8 mouse cellular contexts compared by ENCODE assay signal in genomic region chr17:21679273-21680018, GRCm38 (mm10). TPM values are rescaled to one million over a fixed set of nuclear protein-coding genes. Genes with fewer than 3 reads are reported as not detected.
DNase-seq lines count a peak whose midpoint lies in the region; ATAC-seq and TF ChIP-seq lines count a peak whose summit lies in the region.

No protein-coding gene starts in this region.

- H3K9ac ChIP-seq in hindbrain, postnatal 0 days (replicated peaks; ENCODE audit: low read length) = peak overlapping the region; percentile 24; the same call in 1 of the 2 replicates

- peak overlapping the region; percentile 54 for H3K4me2 ChIP-seq in hindbrain, postnatal 0 days (ENCODE audit: low read depth, low read length)

- 5% methylated on average over 9 of the region's 9 CpGs for WGBS in hindbrain, postnatal 0 days

- DNase-seq in ZHBTc4 (ENCODE audit: low read depth, low spot score) = peak; percentile 94
- DNase-seq in gastrocnemius, adult 2 months = peak; percentile 86
- peak; percentile 89 for DNase-seq in hindbrain, postnatal 0 days (ENCODE audit: low spot score)
- DNase-seq in left cerebral cortex, adult 2 months (ENCODE audit: extremely low spot score in 1 of 2, low spot score in 2 of 2) = peak; percentile 68 to 79
- DNase-seq in right cerebral cortex, adult 2 months (ENCODE audit: low spot score in 2 of 2) = peak; percentile 71 to 83
- peak; percentile 84 for DNase-seq in urinary bladder, postnatal 14 days (ENCODE audit: low spot score)

- H3K4me1 ChIP-seq in hindbrain, postnatal 0 days (ENCODE audit: insufficient read depth, low read length) = no peaks in the 10 kb centered on the region

- H3K27ac ChIP-seq in gastrocnemius, adult 2 months = peak overlapping the region; percentile 86
- peak overlapping the region; percentile 71 for H3K27ac ChIP-seq in hindbrain, postnatal 0 days
- peak overlapping the region; percentile 80 for H3K27ac ChIP-seq in left cerebral cortex, adult 2 months

- H3K9me3 ChIP-seq in hindbrain, postnatal 0 days (ENCODE audit: low read length) = no peaks in the 10 kb centered on the region

- ATAC-seq in common myeloid progenitor, adult 5-6 weeks (replicated peaks; ENCODE audit: low read depth, poor library complexity, severe bottlenecking) = peak; percentile 97
- peak; percentile 99 for ATAC-seq in hindbrain, postnatal 0 days
- ATAC-seq in megakaryocyte, adult 5-6 weeks (ENCODE audit: poor library complexity, severe bottlenecking) = peak; percentile 93

- H3K27me3 ChIP-seq in hindbrain, postnatal 0 days (ENCODE audit: insufficient read depth, low read length) = no peaks in the 10 kb centered on the region

- no peaks in the 10 kb centered on the region for H3K36me3 ChIP-seq in hindbrain, postnatal 0 days (ENCODE audit: insufficient read depth, low read length)

- peak; percentile 71 for TF ChIP-seq CTCF in gastrocnemius, adult 2 months (IDR thresholded peaks at IDR 0.05)
- peak; percentile 71 for TF ChIP-seq CTCF in hindbrain, postnatal 0 days (IDR thresholded peaks at IDR 0.05; ENCODE audit: low read depth)
- peak; percentile 70 for TF ChIP-seq CTCF in left cerebral cortex, adult 2 months (IDR thresholded peaks at IDR 0.05)

- intact Hi-C loops in gastrocnemius, adult 2 months (cut with DNase I) = loop anchor here (2.0 kb wide), 1 partner anchor 31 kb away; no protein-coding TSS in a partner anchor
- intact Hi-C loops in left cerebral cortex, adult 2 months (cut with DNase I) = loop anchor here (1.0 kb wide), 1 partner anchor 28 kb away; the partner anchor contains the start of gene Zfp760

- peak overlapping the region; percentile 79 for H3K4me3 ChIP-seq in gastrocnemius, adult 2 months
- peak overlapping the region; percentile 43 for H3K4me3 ChIP-seq in hindbrain, postnatal 0 days (ENCODE audit: low read length)
- H3K4me3 ChIP-seq in left cerebral cortex, adult 2 months = peak overlapping the region; percentile 53

RNA-seq across cellular contexts. Expression of gene Gm10226, which starts 12.2 kb away (rescaled TPM):
- 26.4 TPM in 1 of 2 replicates, not detected in the other for total RNA-seq in common myeloid progenitor, adult 5-6 weeks (2017)
- not detected for total RNA-seq in gastrocnemius, adult 2 months (2021)
- total RNA-seq in hindbrain, postnatal 0 days (2014; rRNA removed) = not detected in 2 replicates
- polyA plus RNA-seq in hindbrain, postnatal 0 days (2015; fragmentation: Nextera tagmentation; extraction: Ambion mirVana) = 5.5 and 6.9 TPM in 2 replicates
- total RNA-seq in left cerebral cortex, adult 2 months (2021) = 1 to 10 TPM; 5.6 to 8.0 TPM
- total RNA-seq in megakaryocyte, adult 5-6 weeks (2015) = 13.3 TPM in 1 of 2 replicates, not detected in the other
- 2.2 and 14.0 TPM in 2 replicates for total RNA-seq in megakaryocyte, adult 5-6 weeks (2017)

RNA-seq across cellular contexts. Expression of gene Zfp760, which starts 28.1 kb away (rescaled TPM):
- 10.9 and 13.4 TPM in 2 replicates for total RNA-seq in common myeloid progenitor, adult 5-6 weeks (2017)
- total RNA-seq in gastrocnemius, adult 2 months (2021) = under 1 TPM; 0.81 to 0.89 TPM
- total RNA-seq in hindbrain, postnatal 0 days (2014; rRNA removed) = 3.7 and 4.6 TPM in 2 replicates
- polyA plus RNA-seq in hindbrain, postnatal 0 days (2015; fragmentation: Nextera tagmentation; extraction: Ambion mirVana) = 4.7 and 5.6 TPM in 2 replicates
- 1 to 10 TPM; 7.8 to 8.2 TPM for total RNA-seq in left cerebral cortex, adult 2 months (2021)
- 5.0 and 5.1 TPM in 2 replicates for total RNA-seq in megakaryocyte, adult 5-6 weeks (2015)
- 5.9 and 8.5 TPM in 2 replicates for total RNA-seq in megakaryocyte, adult 5-6 weeks (2017)

RNA-seq across cellular contexts. Expression of gene Zfp983, which starts 29.0 kb away (rescaled TPM):
- 4.7 and 6.5 TPM in 2 replicates for total RNA-seq in common myeloid progenitor, adult 5-6 weeks (2017)
- 1 to 10 TPM; 1.8 to 2.1 TPM for total RNA-seq in gastrocnemius, adult 2 months (2021)
- total RNA-seq in hindbrain, postnatal 0 days (2014; rRNA removed) = 3.3 and 4.2 TPM in 2 replicates
- polyA plus RNA-seq in hindbrain, postnatal 0 days (2015; fragmentation: Nextera tagmentation; extraction: Ambion mirVana) = 4.7 and 5.0 TPM in 2 replicates
- 10 to 100 TPM; 12.7 to 15.2 TPM for total RNA-seq in left cerebral cortex, adult 2 months (2021)
- total RNA-seq in megakaryocyte, adult 5-6 weeks (2015) = 9.4 and 10.8 TPM in 2 replicates
- total RNA-seq in megakaryocyte, adult 5-6 weeks (2017) = 4.6 and 6.5 TPM in 2 replicates

RNA-seq across cellular contexts. Expression of gene Zfp229, which starts 51.1 kb away (rescaled TPM):
- 5.8 and 8.6 TPM in 2 replicates for total RNA-seq in common myeloid progenitor, adult 5-6 weeks (2017)
- total RNA-seq in gastrocnemius, adult 2 months (2021) = 1 to 10 TPM; 4.9 to 6.0 TPM
- total RNA-seq in hindbrain, postnatal 0 days (2014; rRNA removed) = 6.5 and 9.0 TPM in 2 replicates
- 6.8 and 12.6 TPM in 2 replicates for polyA plus RNA-seq in hindbrain, postnatal 0 days (2015; fragmentation: Nextera tagmentation; extraction: Ambion mirVana)
- total RNA-seq in left cerebral cortex, adult 2 months (2021) = 1 to 10 TPM; 3.3 to 3.8 TPM
- total RNA-seq in megakaryocyte, adult 5-6 weeks (2015) = 2.8 and 3.1 TPM in 2 replicates
- total RNA-seq in megakaryocyte, adult 5-6 weeks (2017) = 4.0 and 4.4 TPM in 2 replicates

Comparison
In these comparisons a context has a peak if more than half of its experiments do, and no peak if none do; other contexts are left out.
1. Peak in every context shown above with its lines: DNase-seq, ATAC-seq, H3K4me3 ChIP-seq and H3K27ac ChIP-seq.